Mouse (Mus musculus) bone marrow macrophage, adult 2 months (primary cell): ENCODE measurements at regions not wholly inside any gene's neighbourhood (a gene's known extent, or its start where the extent isn't known, plus 50 kb on each side); places are given as distances from the start of the nearest gene placed in this dataset.

Source experiments
- H3K27ac ChIP-seq: 2 replicates; pipeline ENCODE4 v1.5.1; 2012; ENCODE audit warnings: low read depth, low read length; ENCODE audit not compliant: insufficient read depth
- H3K4me1 ChIP-seq: 2 replicates; pipeline ENCODE4 v1.6.1; 2012; ENCODE audit warnings: low read length; ENCODE audit not compliant: control insufficient read depth, insufficient read depth
- H3K4me3 ChIP-seq: 2 replicates; pipeline ENCODE4 v1.5.1; 2012; ENCODE audit warnings: mild to moderate bottlenecking, low read length, moderate library complexity; ENCODE audit not compliant: insufficient read depth
- CTCF ChIP-seq: IDR thresholded peaks from 2 replicates; pipeline ENCODE4 v1.5.1; 2012; ENCODE audit warnings: low read depth, mild to moderate bottlenecking, low read length, moderate library complexity
- POLR2A ChIP-seq: IDR thresholded peaks from 2 replicates; pipeline ENCODE4 v1.6.1; 2012; ENCODE audit warnings: mild to moderate bottlenecking, low read depth, low read length, borderline replicate concordance

GRCm38 (mm10) chr11:45794361-45794981 is 57.4 kb upstream of the Clint1 start:
- Histone ChIP-seq H3K4me3 (no peak overlapping the region), H3K27ac (no peak overlapping the region), H3K4me1 (no peaks in the 10 kb centered on the region)
- no peak for TF ChIP-seq POLR2A
- TF ChIP-seq CTCF = peak; percentile 41; the same call in 1 of the 2 replicates

- H3K4me3 ChIP-seq = no peak overlapping the region
- TF ChIP-seq CTCF (no peak), POLR2A (no peak)
- H3K27ac ChIP-seq = no peak overlapping the region
- no peaks in the 10 kb centered on the region for H3K4me1 ChIP-seq
Observed at GRCm38 (mm10) chr11:45795322-45795721, 56.5 kb upstream of the Clint1 start.

- H3K27ac ChIP-seq = no peak overlapping the region
- no peak for TF ChIP-seq POLR2A
- peak; percentile 85 for TF ChIP-seq CTCF
- H3K4me3 ChIP-seq = no peak overlapping the region
Observed at GRCm38 (mm10) chr11:45795731-45796130, 56.1 kb upstream of the Clint1 start.

GRCm38 (mm10) chr11:45799732-45800386 is 52.0 kb upstream of the Clint1 start:
- H3K4me3 ChIP-seq = no peak overlapping the region
- TF ChIP-seq CTCF (no peak), POLR2A (no peak)
- no peak overlapping the region for H3K27ac ChIP-seq
- H3K4me1 ChIP-seq = no peaks in the 10 kb centered on the region

More at GRCm38 (mm10) chr11:45795731-45796130, 56.1 kb upstream of the Clint1 start:
- H3K4me1 ChIP-seq = no peaks in the 10 kb centered on the region
